Mouse (Mus musculus) kidney, embryonic 16.5 days (tissue): ENCODE measurements around the gene Sbk2. TPM values are rescaled to one million over a fixed set of nuclear protein-coding genes. Genes with fewer than 3 reads are reported as not detected.

Source experiments
- ATAC-seq: fragments of 200-750 bp; cut with Nextera tagmentation; 2 replicates; pipeline ENCODE4 v1.8.0; 2017; ENCODE audit warnings: moderate TSS enrichment; ENCODE audit not compliant: low FRiP score, low TSS enrichment
- H3K27ac ChIP-seq: fragments of 300-500 bp; sonication (generic); 2 replicates; pipeline ENCODE4 v1.5.1; 2014; ENCODE audit warnings: low read length
- H3K27me3 ChIP-seq: fragments of 300-500 bp; sonication (generic); 2 replicates; pipeline ENCODE4 v1.6.1; 2014; ENCODE audit warnings: low read length, control low read depth, mixed read lengths; ENCODE audit not compliant: insufficient read depth
- H3K36me3 ChIP-seq: fragments of 300-500 bp; sonication (generic); 2 replicates; pipeline ENCODE4 v1.6.1; 2014; ENCODE audit warnings: low read length, control low read depth, mixed read lengths; ENCODE audit not compliant: insufficient read depth
- H3K4me1 ChIP-seq: fragments of 300-500 bp; sonication (generic); 2 replicates; pipeline ENCODE4 v1.6.1; 2014; ENCODE audit warnings: low read length, control low read depth, mixed read lengths; ENCODE audit not compliant: insufficient read depth
- H3K4me2 ChIP-seq: fragments of 300-500 bp; sonication (generic); replicated peaks from 2 replicates; pipeline ENCODE4 v1.6.1; 2014; ENCODE audit warnings: low read depth, low read length
- H3K4me3 ChIP-seq: fragments of 300-500 bp; sonication (generic); 2 replicates; pipeline ENCODE4 v1.5.1; 2014; ENCODE audit warnings: mild to moderate bottlenecking, low read length
- H3K9ac ChIP-seq: fragments of 300-500 bp; sonication (generic); replicated peaks from 2 replicates; pipeline ENCODE4 v1.6.1; 2014; ENCODE audit warnings: low read length
- H3K9me3 ChIP-seq: fragments of 300-500 bp; sonication (generic); 2 replicates; pipeline ENCODE4 v1.6.1; 2016; ENCODE audit warnings: low read length, control low read depth
- WGBS: fragments of 180-500 bp; shearing (Covaris S2); extraction: QIAGEN DNeasy Blood & Tissue Kit; methylation state at CpG from one replicate; pipeline ENCODE4 v1.1.7; 2014; 5-methylcytosine and 5-hydroxymethylcytosine counted together
- polyA plus RNA-seq: library from polyadenylated mRNA; unstranded; fragments of >200 nt; fragmentation: Nextera tagmentation; extraction: Ambion mirVana; gene quantifications from 2 replicates; pipeline ENCODE4 v1.2.1, GENCODE M21; 2015

Sbk2 gene
- polyA plus RNA-seq, 1 experiment from 2014 or later: 0.26 TPM

DNA sequence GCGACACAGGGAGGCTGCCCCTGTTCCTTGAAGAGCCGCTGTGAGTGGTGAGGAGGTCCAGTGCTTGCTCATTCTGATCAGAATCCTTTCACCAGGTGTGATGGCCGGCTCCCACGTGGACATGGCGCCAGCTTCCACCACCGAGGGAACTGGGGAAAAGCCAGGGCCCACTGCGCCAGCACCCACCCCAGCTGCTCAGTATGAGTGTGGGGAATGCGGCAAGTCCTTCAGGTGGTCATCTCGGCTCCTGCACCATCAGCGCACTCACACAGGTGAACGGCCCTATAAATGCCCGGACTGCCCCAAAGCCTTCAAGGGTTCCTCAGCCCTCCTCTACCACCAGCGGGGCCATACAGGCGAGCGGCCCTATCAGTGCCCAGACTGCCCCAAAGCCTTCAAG is 45.5 kb downstream of the Sbk2 start:
- Histone ChIP-seq H3K9ac (no peak overlapping the region), H3K9me3 (no peaks in the 10 kb centered on the region), H3K36me3 (peaks cover 38% of the 10 kb centered on the region), H3K27ac (no peak overlapping the region), H3K4me1 (peaks cover 36% of the 10 kb centered on the region), H3K4me3 (no peak overlapping the region), H3K4me2 (no peak overlapping the region), H3K27me3 (no peaks in the 10 kb centered on the region)
- no peak for ATAC-seq
- 90% methylated on average over 15 of the region's 15 CpGs for WGBS

DNA sequence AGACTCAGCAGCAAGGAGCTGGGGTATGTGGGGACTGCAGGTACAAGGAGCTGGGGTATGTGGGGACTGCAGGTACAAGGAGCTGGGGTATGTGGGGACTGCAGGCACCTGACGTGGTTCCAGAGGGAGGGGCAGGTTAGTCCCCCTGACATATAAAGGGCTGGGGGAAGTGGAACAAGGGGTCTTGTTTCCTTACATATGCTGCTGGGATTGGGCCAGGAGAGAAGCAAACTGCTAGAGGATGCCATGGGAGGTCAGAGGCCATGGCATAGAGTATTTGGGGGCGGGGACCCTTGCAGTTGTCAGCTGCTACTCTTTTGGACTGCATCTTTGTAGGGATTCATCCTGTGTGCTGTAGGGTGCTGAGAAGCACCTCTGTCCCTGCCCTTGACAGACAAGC is 46.7 kb downstream of the Sbk2 start:
- H3K4me2 ChIP-seq: no peak overlapping the region
- no peak for ATAC-seq
- 93% methylated on average over 2 of the region's 2 CpGs for WGBS

GRCm38 (mm10) chr7:4915669-4916416 is 48.4 kb downstream of the Sbk2 start:
- Histone ChIP-seq H3K4me3 (peak overlapping the region; percentile 80), H3K4me2 (peak overlapping the region; percentile 65), H3K27ac (peak overlapping the region; percentile 98), H3K9me3 (no peaks in the 10 kb centered on the region), H3K9ac (peak overlapping the region; percentile 96), H3K36me3 (peaks cover 36% of the 10 kb centered on the region), H3K27me3 (no peaks in the 10 kb centered on the region), H3K4me1 (peaks cover 20% of the 10 kb centered on the region)
- 5% methylated on average over 14 of the region's 14 CpGs for WGBS
- peak; percentile 69 for ATAC-seq

More for the DNA sequence above, 46.7 kb downstream of the Sbk2 start:
- no peaks in the 10 kb centered on the region for H3K9me3 ChIP-seq
- no peak overlapping the region for H3K4me3 ChIP-seq
- no peak overlapping the region for H3K9ac ChIP-seq
- H3K36me3 ChIP-seq: peaks cover 38% of the 10 kb centered on the region
- H3K27ac ChIP-seq: no peak overlapping the region
- no peaks in the 10 kb centered on the region for H3K27me3 ChIP-seq
- peaks cover 24% of the 10 kb centered on the region for H3K4me1 ChIP-seq

GRCm38 (mm10) chr7:4915007-4915665 is 49.1 kb downstream of the Sbk2 start, which contains the start of gene Zfp628:
TSS of gene Zfp628 (plus strand) at chr7:4915217.
- H3K4me1 ChIP-seq: peaks cover 17% of the 10 kb centered on the region
- H3K27me3 ChIP-seq: no peaks in the 10 kb centered on the region
- peak within 1 kb of the TSS; percentile 80 for H3K4me3 ChIP-seq
- H3K9ac ChIP-seq: peak within 1 kb of the TSS; percentile 96
- WGBS: 0% methylated on average over 55 of the region's 56 CpGs
- H3K9me3 ChIP-seq: no peaks in the 10 kb centered on the region
- peak within 1 kb of the TSS; percentile 65 for H3K4me2 ChIP-seq
- H3K36me3 ChIP-seq: peaks cover 29% of the 10 kb centered on the region
- H3K27ac ChIP-seq: peak within 1 kb of the TSS; percentile 98
- peak; percentile 87 for ATAC-seq

- H3K4me2 ChIP-seq: no peak overlapping the region
- WGBS: 72% methylated on average over 5 of the region's 5 CpGs
- no peak overlapping the region for H3K4me3 ChIP-seq
- H3K27ac ChIP-seq: no peak overlapping the region
- ATAC-seq: no peak
- no peaks in the 10 kb centered on the region for H3K9me3 ChIP-seq
- peaks cover under 1% of the 10 kb centered on the region; the same call in 1 of the 2 replicates for H3K36me3 ChIP-seq
- H3K4me1 ChIP-seq: peaks cover 16% of the 10 kb centered on the region
- H3K9ac ChIP-seq: no peak overlapping the region
- H3K27me3 ChIP-seq: no peaks in the 10 kb centered on the region
Observed at GRCm38 (mm10) chr7:4912248-4912647, 52.0 kb downstream of the Sbk2 start.

GRCm38 (mm10) chr7:4911561-4911960 is 52.6 kb downstream of the Sbk2 start:
- no peaks in the 10 kb centered on the region for H3K9me3 ChIP-seq
- no peaks in the 10 kb centered on the region for H3K27me3 ChIP-seq
- H3K27ac ChIP-seq: peak overlapping the region; percentile 57
- no peak overlapping the region for H3K4me2 ChIP-seq
- H3K4me3 ChIP-seq: no peak overlapping the region
- 39% methylated on average over 9 of the region's 9 CpGs for WGBS
- H3K4me1 ChIP-seq: peaks cover 11% of the 10 kb centered on the region
- H3K9ac ChIP-seq: no peak overlapping the region
- no peaks in the 10 kb centered on the region for H3K36me3 ChIP-seq
- no peak for ATAC-seq

GRCm38 (mm10) chr7:4906466-4906950 is 57.7 kb downstream of the Sbk2 start, which contains the start of gene Gm36210:
TSS of gene Gm36210 (minus strand) at chr7:4906516.
- WGBS: 53% methylated on average over 10 of the region's 10 CpGs
- Histone ChIP-seq H3K36me3 (no peaks in the 10 kb centered on the region), H3K27ac (no peak within 1 kb of the TSS), H3K9me3 (no peaks in the 10 kb centered on the region), H3K4me1 (no peaks in the 10 kb centered on the region), H3K4me3 (no peak within 1 kb of the TSS), H3K27me3 (no peaks in the 10 kb centered on the region), H3K9ac (no peak within 1 kb of the TSS), H3K4me2 (no peak within 1 kb of the TSS)
- no peak for ATAC-seq

DNA sequence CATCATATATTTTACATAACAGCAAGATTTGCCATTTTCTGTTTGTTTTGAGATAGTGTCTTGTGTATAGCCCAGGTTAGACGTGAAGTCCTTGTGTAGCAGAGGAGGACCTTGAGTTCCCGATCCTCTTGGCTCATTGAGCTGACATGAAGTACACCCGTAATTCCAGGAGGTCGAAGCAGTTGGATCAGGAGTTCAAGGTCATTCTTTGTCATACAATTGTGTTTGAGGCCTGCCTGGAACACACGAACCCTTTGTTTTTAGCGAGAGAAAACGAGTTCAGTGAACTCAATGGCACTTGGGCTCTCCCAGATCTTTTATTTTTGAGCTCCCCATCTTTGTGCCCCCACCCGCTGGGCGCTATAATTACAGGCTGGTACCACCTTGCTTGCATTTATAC is 61.8 kb downstream of the Sbk2 start:
- 82% methylated on average over 9 of the region's 9 CpGs for WGBS
- H3K36me3 ChIP-seq: no peaks in the 10 kb centered on the region
- H3K9ac ChIP-seq: no peak overlapping the region
- H3K9me3 ChIP-seq: peaks cover 3% of the 10 kb centered on the region
- ATAC-seq: no peak
- no peak overlapping the region for H3K4me2 ChIP-seq
- peaks cover 11% of the 10 kb centered on the region; the same call in 1 of the 2 replicates for H3K4me1 ChIP-seq
- H3K27ac ChIP-seq: no peak overlapping the region
- no peaks in the 10 kb centered on the region for H3K27me3 ChIP-seq
- H3K4me3 ChIP-seq: no peak overlapping the region

DNA sequence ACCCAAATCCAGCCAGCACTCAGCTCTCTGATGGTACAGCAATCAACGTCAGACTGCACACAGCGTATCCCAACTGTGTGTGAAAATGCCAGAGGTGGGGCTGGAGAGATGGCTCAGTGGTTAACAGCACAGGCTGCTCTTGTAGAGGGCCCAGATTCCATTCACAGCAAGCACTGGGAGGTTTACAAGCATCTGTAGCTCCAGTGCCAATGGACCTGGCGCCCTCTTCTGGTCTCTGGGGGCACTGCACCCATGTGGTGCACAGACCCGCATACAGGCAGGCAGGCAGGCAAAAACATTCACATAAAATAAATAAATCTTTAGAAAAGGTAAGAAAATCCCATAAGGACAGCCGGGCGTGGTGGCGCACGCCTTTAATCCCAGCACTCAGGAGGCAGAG is 63.0 kb downstream of the Sbk2 start:
- ATAC-seq: no peak
- WGBS: 48% methylated on average over 8 of the region's 8 CpGs
- peaks cover 3% of the 10 kb centered on the region for H3K9me3 ChIP-seq

GRCm38 (mm10) chr7:4900523-4900851 is 63.7 kb downstream of the Sbk2 start:
- H3K27me3 ChIP-seq: no peaks in the 10 kb centered on the region
- H3K4me1 ChIP-seq: peaks cover 11% of the 10 kb centered on the region; the same call in 1 of the 2 replicates
- peak overlapping the region; percentile 32; the same call in 1 of the 2 replicates for H3K4me3 ChIP-seq
- ATAC-seq: no peak
- peak overlapping the region; percentile 18; the same call in 1 of the 2 replicates for H3K9ac ChIP-seq
- peak overlapping the region; percentile 52 for H3K4me2 ChIP-seq
- H3K9me3 ChIP-seq: peaks cover 3% of the 10 kb centered on the region
- H3K27ac ChIP-seq: no peak overlapping the region
- H3K36me3 ChIP-seq: no peaks in the 10 kb centered on the region
- WGBS: 33% methylated on average over 11 of the region's 11 CpGs

More for the DNA sequence above, 63.0 kb downstream of the Sbk2 start:
- H3K27me3 ChIP-seq: no peaks in the 10 kb centered on the region
- no peak overlapping the region for H3K4me3 ChIP-seq
- H3K9ac ChIP-seq: no peak overlapping the region
- no peak overlapping the region for H3K4me2 ChIP-seq
- H3K4me1 ChIP-seq: peaks cover 11% of the 10 kb centered on the region; the same call in 1 of the 2 replicates
- no peaks in the 10 kb centered on the region for H3K36me3 ChIP-seq
- no peak overlapping the region for H3K27ac ChIP-seq
